Mouse (Mus musculus) small intestine, adult 2 months (tissue): Measurements from ENCODE around the gene Agbl4. TPM values are rescaled to one million over a fixed set of nuclear protein-coding genes. Genes with fewer than 3 reads are reported as not detected.
A peak's percentile ranks its signal among the peaks of the same experiment; 100 is the strongest.

Source experiments
- H3K27ac ChIP-seq: fragments of 200-500 bp; 2 replicates; pipeline ENCODE4 v1.5.1; 2012; ENCODE audit warnings: low read depth, low read length, control low read depth, inconsistent platforms; ENCODE audit not compliant: insufficient read depth
- H3K27me3 ChIP-seq: fragments of 200-500 bp; 2 replicates; pipeline ENCODE4 v1.6.1; 2012; ENCODE audit warnings: mild to moderate bottlenecking, moderate library complexity, low read length, inconsistent platforms; ENCODE audit not compliant: control insufficient read depth, insufficient read depth
- H3K36me3 ChIP-seq: fragments of 200-500 bp; 2 replicates; pipeline ENCODE4 v1.6.1; 2012; ENCODE audit warnings: mild to moderate bottlenecking, low read length, control low read depth, inconsistent platforms; ENCODE audit not compliant: control insufficient read depth, insufficient read depth
- H3K4me1 ChIP-seq: fragments of 200-500 bp; 2 replicates; pipeline ENCODE4 v1.6.1; 2012; ENCODE audit warnings: low read length, inconsistent platforms, mixed read lengths; ENCODE audit not compliant: control insufficient read depth, insufficient read depth, insufficient read length
- H3K4me3 ChIP-seq: fragments of 200-500 bp; 2 replicates; pipeline ENCODE4 v1.5.1; 2012; ENCODE audit warnings: low read depth, mild to moderate bottlenecking, control low read depth, inconsistent platforms, low read length, moderate library complexity
- CTCF ChIP-seq: fragments of 200-500 bp; IDR thresholded peaks from 2 replicates; pipeline ENCODE4 v1.5.1; 2012; ENCODE audit warnings: low read depth, mild to moderate bottlenecking, control low read depth, inconsistent platforms, low read length, moderate library complexity, mixed read lengths; ENCODE audit not compliant: insufficient replicate concordance, insufficient read length; ENCODE audit errors: extremely low read depth
- POLR2A ChIP-seq: fragments of 200-500 bp; IDR thresholded peaks from 2 replicates; pipeline ENCODE4 v1.6.1; 2012; ENCODE audit warnings: low read depth, mild to moderate bottlenecking, control low read depth, inconsistent platforms, low read length, moderate library complexity
- WGBS: fragments of 180-500 bp; shearing (Covaris S2); methylation state at CpG from one replicate; pipeline ENCODE4 v1.1.7; 2018; 5-methylcytosine and 5-hydroxymethylcytosine counted together
- polyA plus RNA-seq: library from polyadenylated mRNA; depleted of rRNA; stranded (reverse); fragments of >200 nt; gene quantifications from 2 replicates; pipeline ENCODE4 v1.2.3, GENCODE M21; 2012

The Agbl4 gene
- polyA plus RNA-seq, 1 experiment, result not detected

GRCm38 (mm10) chr4:111645831-111646166 lies 1248.3 kb downstream of the Agbl4 start:
- TF ChIP-seq CTCF (no peak), POLR2A (no peak)
- WGBS, result 27% methylated on average over 1 of the region's 1 CpGs
- Histone ChIP-seq H3K4me3 (no peak overlapping the region), H3K27me3 (no peaks in the 10 kb centered on the region), H3K4me1 (0 out of 2 replicates have a peak, but pooled peaks cover 1% of the 10 kb centered on the region), H3K36me3 (no peaks in the 10 kb centered on the region), H3K27ac (no peak overlapping the region)

- H3K4me3 ChIP-seq, result no peak overlapping the region
- WGBS, result 33% methylated on average over 1 of the region's 1 CpGs
- H3K27me3 ChIP-seq, result no peaks in the 10 kb centered on the region
- TF ChIP-seq POLR2A, result no peak
- TF ChIP-seq CTCF, result no peak
- no peaks in the 10 kb centered on the region for H3K36me3 ChIP-seq
- H3K4me1 ChIP-seq, result 0 out of 2 replicates have a peak, but pooled peaks cover 1% of the 10 kb centered on the region
- no peak overlapping the region for H3K27ac ChIP-seq
Observed at GRCm38 (mm10) chr4:111653451-111653850, 1256.0 kb downstream of the Agbl4 start.

- Histone ChIP-seq H3K4me3 (no peak overlapping the region), H3K4me1 (no peaks in the 10 kb centered on the region), H3K27me3 (no peaks in the 10 kb centered on the region), H3K27ac (peak overlapping the region; percentile 26; the same call in 1 of the 2 replicates), H3K36me3 (no peaks in the 10 kb centered on the region)
- WGBS, result 13% methylated on average over 1 of the region's 1 CpGs
- TF ChIP-seq POLR2A, result no peak
- TF ChIP-seq CTCF, result no peak
Observed at GRCm38 (mm10) chr4:111663730-111664129, 1266.3 kb downstream of the Agbl4 start.

GRCm38 (mm10) chr4:111664146-111664545 lies 1266.7 kb downstream of the Agbl4 start:
- Histone ChIP-seq H3K27me3 (no peaks in the 10 kb centered on the region), H3K4me1 (no peaks in the 10 kb centered on the region), H3K4me3 (no peak overlapping the region), H3K36me3 (no peaks in the 10 kb centered on the region), H3K27ac (peak overlapping the region; percentile 26; the same call in 1 of the 2 replicates)
- WGBS, result 7% methylated on average over 3 of the region's 3 CpGs
- no peak for TF ChIP-seq POLR2A
- no peak for TF ChIP-seq CTCF

GRCm38 (mm10) chr4:111666713-111667112 lies 1269.3 kb downstream of the Agbl4 start:
- no peak overlapping the region for H3K27ac ChIP-seq
- 53% methylated on average over 1 of the region's 1 CpGs for WGBS
- no peaks in the 10 kb centered on the region for H3K36me3 ChIP-seq
- no peak overlapping the region for H3K4me3 ChIP-seq
- TF ChIP-seq POLR2A (no peak), CTCF (no peak)
- no peaks in the 10 kb centered on the region for H3K27me3 ChIP-seq
- no peaks in the 10 kb centered on the region for H3K4me1 ChIP-seq

- Histone ChIP-seq H3K4me3 (no peak overlapping the region), H3K27me3 (no peaks in the 10 kb centered on the region), H3K4me1 (no peaks in the 10 kb centered on the region), H3K36me3 (no peaks in the 10 kb centered on the region), H3K27ac (no peak overlapping the region)
- WGBS, result 65% methylated on average over 3 of the region's 3 CpGs
- no peak for TF ChIP-seq CTCF
- TF ChIP-seq POLR2A, result no peak
Observed at GRCm38 (mm10) chr4:111669369-111669768, 1271.9 kb downstream of the Agbl4 start.

GRCm38 (mm10) chr4:111670566-111671421 lies 1273.3 kb downstream of the Agbl4 start:
- Histone ChIP-seq H3K27me3 (no peaks in the 10 kb centered on the region), H3K4me3 (no peak overlapping the region), H3K4me1 (no peaks in the 10 kb centered on the region), H3K27ac (peak overlapping the region; percentile 47; the same call in 1 of the 2 replicates), H3K36me3 (no peaks in the 10 kb centered on the region)
- WGBS, result 25% methylated on average over 12 of the region's 12 CpGs
- TF ChIP-seq POLR2A (no peak), CTCF (no peak)
